Mouse (Mus musculus) MEL (cell line): ENCODE measurements around the gene Cd47. TPM values are rescaled to one million over a fixed set of nuclear protein-coding genes. Genes with fewer than 3 reads are reported as not detected.

Experiments used
- DNase-seq: peaks from one replicate; pipeline ENCODE4 v3.0.0; 2011; ENCODE audit warnings: low read depth, low spot score
- H3K27ac ChIP-seq: 2 replicates; pipeline ENCODE4 v1.5.1; 2012; ENCODE audit warnings: low read depth, mild to moderate bottlenecking, control low read depth, low read length, moderate library complexity; ENCODE audit not compliant: control insufficient read depth
- H3K27me3 ChIP-seq, 2 experiments: fragments of 150-350 bp in 1 of 2; sonication (generic) in 1 of 2; 2 replicates each; pipeline ENCODE4 v1.6.1; 2012; ENCODE audit warnings: low read length in 2 of 2, mild to moderate bottlenecking in 2 of 2, improper control_type of control experiment in 1 of 2, moderate library complexity in 1 of 2; ENCODE audit not compliant: insufficient read depth in 2 of 2, control insufficient read depth in 1 of 2
- H3K36me3 ChIP-seq, 2 experiments: 2 replicates each; pipeline ENCODE4 v1.6.1; 2012 to 2014; ENCODE audit warnings: low read length in 2 of 2, improper control_type of control experiment in 1 of 2, inconsistent platforms in 1 of 2, mild to moderate bottlenecking in 1 of 2; ENCODE audit not compliant: insufficient read depth in 2 of 2, control insufficient read depth in 1 of 2
- H3K4me1 ChIP-seq, 2 experiments: fragments of 150-350 bp in 1 of 2; sonication (generic) in 1 of 2; 2 replicates each; pipeline ENCODE4 v1.6.1; 2012; ENCODE audit warnings: low read length in 2 of 2, improper control_type of control experiment in 1 of 2, mild to moderate bottlenecking in 1 of 2; ENCODE audit not compliant: insufficient read depth in 2 of 2, control insufficient read depth in 1 of 2
- H3K4me3 ChIP-seq, 2 experiments: fragments of 150-350 bp in 1 of 2; sonication (generic) in 1 of 2; 2 replicates each; pipeline ENCODE4 v1.5.1; 2012; ENCODE audit warnings: low read depth in 2 of 2, low read length in 2 of 2, mild to moderate bottlenecking in 2 of 2, moderate library complexity in 2 of 2, control low read depth in 1 of 2, improper control_type of control experiment in 1 of 2; ENCODE audit not compliant: control insufficient read depth in 1 of 2, insufficient read depth in 1 of 2
- H3K79me2 ChIP-seq: 2 replicates; pipeline ENCODE4 v1.6.1; 2012; ENCODE audit warnings: mild to moderate bottlenecking, low read length, moderate library complexity; ENCODE audit not compliant: control insufficient read depth, poor library complexity, insufficient read depth
- H3K9ac ChIP-seq: 2 replicates; pipeline ENCODE4 v1.6.1; 2012; ENCODE audit warnings: low read depth, mild to moderate bottlenecking, control low read depth, low read length, moderate library complexity; ENCODE audit not compliant: control insufficient read depth, poor library complexity, severe bottlenecking
- H3K9me3 ChIP-seq: fragments of 150-350 bp; sonication (generic); replicated peaks from 2 replicates; pipeline ENCODE4 v1.6.1; 2012; ENCODE audit warnings: mild to moderate bottlenecking, low read length, improper control_type of control experiment, moderate library complexity; ENCODE audit not compliant: insufficient read depth
- BHLHE40 ChIP-seq: IDR thresholded peaks from 2 replicates; pipeline ENCODE4 v1.6.1; 2012; ENCODE audit warnings: low read depth, mild to moderate bottlenecking, inconsistent platforms, low read length, improper control_type of control experiment, borderline replicate concordance
- CHD1 ChIP-seq: IDR thresholded peaks from 2 replicates; pipeline ENCODE4 v1.6.1; 2012; ENCODE audit warnings: low read depth, mild to moderate bottlenecking, inconsistent platforms, low read length, improper control_type of control experiment
- CHD2 ChIP-seq: IDR thresholded peaks from 2 replicates; pipeline ENCODE4 v1.6.1; 2011; ENCODE audit warnings: low read length, improper control_type of control experiment
- E2F4 ChIP-seq: IDR thresholded peaks from 2 replicates; pipeline ENCODE4 v1.6.1; 2011; ENCODE audit warnings: low read depth, low read length, improper control_type of control experiment, borderline replicate concordance
- ELF1 ChIP-seq: IDR thresholded peaks from 2 replicates; pipeline ENCODE4 v1.6.1; 2014; ENCODE audit warnings: low read depth, mild to moderate bottlenecking, inconsistent platforms, low read length, improper control_type of control experiment, moderate library complexity
- EP300 ChIP-seq, 2 experiments: IDR thresholded peaks; 2 replicates each; pipeline ENCODE4 v1.6.1; 2011; ENCODE audit warnings: improper control_type of control experiment in 2 of 2, low read length in 2 of 2, low read depth in 1 of 2, mild to moderate bottlenecking in 1 of 2
- ETS1 ChIP-seq: IDR thresholded peaks from 2 replicates; pipeline ENCODE4 v1.6.1; 2012; ENCODE audit warnings: low read depth, mild to moderate bottlenecking, inconsistent platforms, low read length, improper control_type of control experiment, moderate library complexity
- GABPA ChIP-seq: IDR thresholded peaks from 2 replicates; pipeline ENCODE4 v1.6.1; 2012; ENCODE audit warnings: low read depth, mild to moderate bottlenecking, inconsistent platforms, low read length, improper control_type of control experiment, moderate library complexity
- GATA1 ChIP-seq: IDR thresholded peaks from 2 replicates; pipeline ENCODE4 v1.6.1; 2011; ENCODE audit warnings: low read depth, low read length, improper control_type of control experiment
- HCFC1 ChIP-seq: IDR thresholded peaks from 2 replicates; pipeline ENCODE4 v1.6.1; 2012; ENCODE audit warnings: low read depth, mild to moderate bottlenecking, inconsistent platforms, low read length, improper control_type of control experiment, moderate library complexity
- JUND ChIP-seq: IDR thresholded peaks from 2 replicates; pipeline ENCODE4 v1.6.1; 2011; ENCODE audit warnings: low read depth, mild to moderate bottlenecking, improper control_type of control experiment, low read length
- KAT2A ChIP-seq: conservative IDR thresholded peaks from 2 replicates; pipeline ENCODE4 v1.6.1; 2012; ENCODE audit warnings: low read depth, low read length, improper control_type of control experiment, inconsistent platforms
- MAX ChIP-seq: IDR thresholded peaks from 2 replicates; pipeline ENCODE4 v1.6.1; 2011; ENCODE audit warnings: low read length, improper control_type of control experiment
- MEF2A ChIP-seq: IDR thresholded peaks from 2 replicates; pipeline ENCODE4 v1.6.1; 2014; ENCODE audit warnings: low read depth, mild to moderate bottlenecking, inconsistent platforms, low read length, improper control_type of control experiment; ENCODE audit not compliant: poor library complexity, insufficient replicate concordance, severe bottlenecking; ENCODE audit errors: extremely low read depth
- MXI1 ChIP-seq: IDR thresholded peaks from 2 replicates; pipeline ENCODE4 v1.6.1; 2011; ENCODE audit warnings: mild to moderate bottlenecking, low read depth, low read length, improper control_type of control experiment
- MYB ChIP-seq: IDR thresholded peaks from 2 replicates; pipeline ENCODE4 v1.6.1; 2011; ENCODE audit warnings: mild to moderate bottlenecking, low read depth, low read length, improper control_type of control experiment
- MYC ChIP-seq: IDR thresholded peaks from 2 replicates; pipeline ENCODE4 v1.6.1; 2011; ENCODE audit warnings: low read depth, mild to moderate bottlenecking, low read length, improper control_type of control experiment, moderate library complexity
- NELFE ChIP-seq: IDR thresholded peaks from 2 replicates; pipeline ENCODE4 v1.6.1; 2011; ENCODE audit warnings: low read depth, low read length, improper control_type of control experiment
- NRF1 ChIP-seq: IDR thresholded peaks from 2 replicates; pipeline ENCODE4 v1.6.1; 2014; ENCODE audit warnings: low read depth, mild to moderate bottlenecking, inconsistent platforms, low read length, improper control_type of control experiment, moderate library complexity; ENCODE audit not compliant: poor library complexity, insufficient read depth, severe bottlenecking
- POLR2A ChIP-seq, 2 experiments: IDR thresholded peaks; 2 replicates each; pipeline ENCODE4 v1.6.1; 2011 to 2012; ENCODE audit warnings: low read length in 2 of 2, mild to moderate bottlenecking in 2 of 2, control low read depth in 1 of 2, improper control_type of control experiment in 1 of 2, low read depth in 1 of 2, moderate library complexity in 1 of 2; ENCODE audit not compliant: control insufficient read depth in 1 of 2, insufficient read depth in 1 of 2, poor library complexity in 1 of 2
- POLR2AphosphoS5 ChIP-seq: IDR thresholded peaks from 2 replicates; pipeline ENCODE4 v1.6.1; 2012; ENCODE audit warnings: low read depth, borderline replicate concordance, mild to moderate bottlenecking, inconsistent platforms, low read length, moderate library complexity, mixed read lengths
- RAD21 ChIP-seq: IDR thresholded peaks from 2 replicates; pipeline ENCODE4 v1.6.1; 2011; ENCODE audit warnings: mild to moderate bottlenecking, low read depth, low read length, improper control_type of control experiment
- RCOR1 ChIP-seq: IDR thresholded peaks from 2 replicates; pipeline ENCODE4 v1.6.1; 2012; ENCODE audit warnings: low read depth, mild to moderate bottlenecking, inconsistent platforms, low read length, improper control_type of control experiment
- SMC3 ChIP-seq: IDR thresholded peaks from 2 replicates; pipeline ENCODE4 v1.6.1; 2011; ENCODE audit warnings: low read depth, low read length, improper control_type of control experiment
- TAL1 ChIP-seq: IDR thresholded peaks from 2 replicates; pipeline ENCODE4 v1.6.1; 2012; ENCODE audit warnings: mild to moderate bottlenecking, inconsistent platforms, low read length, moderate library complexity, mixed read lengths
- TBP ChIP-seq: IDR thresholded peaks from 2 replicates; pipeline ENCODE4 v1.8.0; 2011; ENCODE audit warnings: low read depth, low read length, improper control_type of control experiment
- TCF12 ChIP-seq: IDR thresholded peaks from 2 replicates; pipeline ENCODE4 v1.6.1; 2014; ENCODE audit warnings: low read depth, mild to moderate bottlenecking, inconsistent platforms, low read length, improper control_type of control experiment, moderate library complexity
- UBTF ChIP-seq: IDR thresholded peaks from 2 replicates; pipeline ENCODE4 v1.6.1; 2012; ENCODE audit warnings: low read depth, mild to moderate bottlenecking, inconsistent platforms, low read length, improper control_type of control experiment, moderate library complexity, borderline replicate concordance; ENCODE audit not compliant: insufficient read depth
- USF1 ChIP-seq: IDR thresholded peaks from 2 replicates; pipeline ENCODE4 v1.6.1; 2014; ENCODE audit warnings: low read depth, mild to moderate bottlenecking, inconsistent platforms, low read length, improper control_type of control experiment, moderate library complexity
- USF2 ChIP-seq, 2 experiments: IDR thresholded peaks; 2 replicates each; pipeline ENCODE4 v1.6.1; 2011 to 2012; ENCODE audit warnings: improper control_type of control experiment in 2 of 2, low read length in 2 of 2, borderline replicate concordance in 1 of 2, inconsistent platforms in 1 of 2, low read depth in 1 of 2, mild to moderate bottlenecking in 1 of 2; ENCODE audit not compliant: insufficient read depth in 1 of 2
- ZKSCAN1 ChIP-seq: IDR thresholded peaks from 2 replicates; pipeline ENCODE4 v1.6.1; 2012; ENCODE audit warnings: low read depth, mild to moderate bottlenecking, inconsistent platforms, low read length, improper control_type of control experiment, moderate library complexity
- ZMIZ1 ChIP-seq: IDR thresholded peaks from 2 replicates; pipeline ENCODE4 v1.6.1; 2012; ENCODE audit warnings: low read depth, mild to moderate bottlenecking, inconsistent platforms, low read length, improper control_type of control experiment, moderate library complexity
- ZNF384 ChIP-seq: IDR thresholded peaks from 2 replicates; pipeline ENCODE4 v1.6.1; 2012; ENCODE audit warnings: low read depth, mild to moderate bottlenecking, inconsistent platforms, low read length, improper control_type of control experiment
- polyA plus RNA-seq, 2 experiments: library from polyadenylated mRNA; stranded (reverse) in 1 of 2; unstranded in 1 of 2; fragments of >175 nt in 1 of 2; fragments of >200 nt in 1 of 2; gene quantifications; 2 replicates each; pipeline versions ENCODE4 v1.2.1 to v1.2.4; 2012; ENCODE audit warnings: low replicate concordance in 2 of 2, low read depth in 1 of 2; ENCODE audit not compliant: insufficient read length in 2 of 2, insufficient read depth in 1 of 2, missing spikeins in 1 of 2
- total RNA-seq: library from RNA; depleted of rRNA; stranded (reverse); fragments of 300-350 nt; gene quantifications from 2 replicates; pipeline ENCODE4 v1.2.3, GENCODE M21; 2012

Gene Cd47
- total and polyA plus RNA-seq, 3 experiments = 45.9 to 57.5 (median 51.7) TPM

DNA sequence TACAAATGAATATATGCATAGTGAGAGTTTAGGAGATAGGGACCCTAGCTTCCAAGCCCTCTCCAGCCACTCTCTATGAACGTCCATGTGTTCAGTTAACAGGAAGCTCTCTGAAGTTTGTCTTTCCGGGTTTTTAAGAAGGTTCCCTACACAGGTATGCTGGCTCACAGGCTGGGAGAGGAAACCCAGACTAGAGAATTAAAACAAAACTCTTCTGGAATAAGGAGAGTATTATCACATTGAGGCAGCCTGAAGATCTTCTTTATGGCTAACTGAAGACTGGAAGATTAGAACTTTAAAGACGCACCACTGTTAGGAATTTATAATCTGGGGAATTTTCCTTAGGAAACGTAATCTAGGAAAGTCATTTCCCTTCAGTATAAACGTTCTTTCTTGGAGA lies 17.8 kb downstream of the Cd47 start (continued):
- TF ChIP-seq EP300 (IDR thresholded peaks at IDR 0.05; ENCODE audit: low read depth in 1 of 2, low read length in 2 of 2) = peak in 1 of 2 experiments; percentile 17; a peak in 1 of 4 replicates
- no peak for TF ChIP-seq BHLHE40
- TF ChIP-seq, all 39 proteins: peak for 8

DNA sequence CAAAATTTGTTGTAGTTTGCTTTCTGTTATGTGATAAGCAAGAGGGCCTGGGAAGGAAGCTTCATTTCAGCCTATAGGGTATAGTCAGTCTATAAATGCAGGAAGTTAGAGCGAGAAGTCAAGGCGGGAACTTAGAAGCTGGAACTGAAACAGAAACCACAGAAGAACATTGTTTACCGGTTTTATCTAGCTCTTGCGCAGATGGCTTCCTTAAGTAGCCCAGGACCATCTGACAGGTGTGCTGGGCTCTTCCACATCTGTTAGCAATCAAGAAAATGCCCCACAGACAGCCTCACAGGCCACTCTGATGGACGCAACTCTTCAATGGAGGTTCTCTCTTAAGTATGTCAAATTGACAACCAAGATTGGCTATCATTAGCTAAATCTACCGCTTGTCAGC lies 18.3 kb downstream of the Cd47 start:
- no peaks in the 10 kb centered on the region for H3K27me3 ChIP-seq
- H3K9me3 ChIP-seq = no peaks in the 10 kb centered on the region
- peak overlapping the region; percentile 84 for H3K27ac ChIP-seq
- H3K36me3 ChIP-seq = peaks cover 0 to 16% of the 10 kb centered on the region in 2 experiments; a peak in 2 of 4 replicates
- H3K79me2 ChIP-seq = no peaks in the 10 kb centered on the region
- peaks cover 11 to 14% of the 10 kb centered on the region in 2 experiments for H3K4me1 ChIP-seq
- peak overlapping the region; percentile 52 to 56 for H3K4me3 ChIP-seq
- peak overlapping the region; percentile 65 for H3K9ac ChIP-seq
- peak; percentile 91 for DNase-seq
- TF ChIP-seq NELFE (no peak; the same call in 1 of the 2 replicates), BHLHE40 (no peak), MEF2A (no peak), ZNF384 (peak; percentile 2; the same call in 1 of the 2 replicates), TBP (peak; percentile 62; the same call in 1 of the 2 replicates), RCOR1 (peak; percentile 54; the same call in 1 of the 2 replicates), MYC (0 out of 2 replicates have a peak, but pooled peaks have one; percentile 44), USF2 (IDR thresholded peaks at IDR 0.05; ENCODE audit: borderline replicate concordance in 1 of 2, insufficient read depth in 1 of 2, low read depth in 1 of 2, low read length in 2 of 2) (no peak), UBTF (no peak), ELF1 (peak; percentile 41; the same call in 1 of the 2 replicates), KAT2A (no peak), TAL1 (no peak), TCF12 (peak; percentile 93), ZKSCAN1 (no peak), MXI1 (peak; percentile 66; the same call in 1 of the 2 replicates), ZMIZ1 (no peak), CHD2 (no peak), RAD21 (no peak), POLR2AphosphoS5 (no peak), POLR2A (IDR thresholded peaks at IDR 0.05; ENCODE audit: control insufficient read depth in 1 of 2, insufficient read depth in 1 of 2, low read depth in 1 of 2, low read length in 2 of 2, poor library complexity in 1 of 2) (peak in 1 of 2 experiments; percentile 36; a peak in 1 of 4 replicates), GABPA (no peak), GATA1 (peak; percentile 63; the same call in 1 of the 2 replicates), USF1 (no peak), NRF1 (peak; percentile 54; the same call in 1 of the 2 replicates), ETS1 (peak; percentile 97), MYB (no peak), HCFC1 (peak; percentile 49; the same call in 1 of the 2 replicates), CHD1 (no peak; the same call in 1 of the 2 replicates), EP300 (IDR thresholded peaks at IDR 0.05; ENCODE audit: low read depth in 1 of 2, low read length in 2 of 2) (peak in 1 of 2 experiments; percentile 65; a peak in 2 of 4 replicates), E2F4 (peak; percentile 98), JUND (no peak), SMC3 (no peak), MAX (0 out of 2 replicates have a peak, but pooled peaks have one; percentile 48)
